Mouse (Mus musculus) kidney, adult 2 months (tissue): ENCODE results near the gene Cda.

ENCODE experiments used
- CTCF ChIP-seq: fragments of 200-500 bp; conservative IDR thresholded peaks from 2 replicates; pipeline ENCODE4 v1.5.1; 2011; ENCODE audit warnings: low read depth, mild to moderate bottlenecking, control low read depth, low read length, moderate library complexity, mixed read lengths; ENCODE audit not compliant: insufficient read depth, insufficient read length
- POLR2A ChIP-seq: fragments of 200-500 bp; IDR thresholded peaks from one replicate; pipeline ENCODE4 v1.6.1; 2011; ENCODE audit warnings: low read depth, low read length, control low read depth

GRCm38 (mm10) chr4:138377526-138377925 lies 9.7 kb upstream of the Cda start:
- TF ChIP-seq POLR2A (no peak), CTCF (no peak)
